Comparison of ENCODE assay signal across 18 mouse cellular contexts in genomic region chr8:93958402-93958801, GRCm38 (mm10). TPM values are rescaled to one million over a fixed set of nuclear protein-coding genes. Genes with fewer than 3 reads are reported as not detected.
DNase-seq lines count a peak whose midpoint lies in the region; ATAC-seq and TF ChIP-seq lines count a peak whose summit lies in the region.
"Had no signal": no experiment of that assay in that cellular context is flagged by ENCODE, and none has a peak within 500 bp of the region (broad histone marks: within the 10 kb centered on the region; RNA-seq: fewer than 3 reads in every experiment).

No protein-coding gene starts in this region.

- no peaks in the 10 kb centered on the region for H3K27me3 ChIP-seq in hindbrain, postnatal 0 days (ENCODE audit: insufficient read depth, low read length)
- no peaks in the 10 kb centered on the region for H3K27me3 ChIP-seq in hindbrain, embryonic 10.5 days (ENCODE audit: insufficient read depth, poor library complexity, severe bottlenecking)
- H3K27me3 ChIP-seq: forebrain, embryonic 13.5 days; heart, embryonic 13.5 days had no signal

- 62% methylated on average over 9 of the region's 9 CpGs for WGBS in hindbrain, postnatal 0 days
- 92% methylated on average over 9 of the region's 9 CpGs for WGBS in hindbrain, embryonic 10.5 days

- peaks cover 46% of the 10 kb centered on the region for H3K36me3 ChIP-seq in hindbrain, postnatal 0 days (ENCODE audit: insufficient read depth, low read length)
- H3K36me3 ChIP-seq in hindbrain, embryonic 10.5 days, result peaks cover 41% of the 10 kb centered on the region

- TF ChIP-seq CTCF in hindbrain, postnatal 0 days (IDR thresholded peaks at IDR 0.05; ENCODE audit: low read depth), result no peak

- ATAC-seq in hindbrain, postnatal 0 days, result 0 out of 2 replicates have a peak, but pooled peaks have one; percentile 33
- ATAC-seq: forebrain, embryonic 13.5 days had no signal

- no peaks in the 10 kb centered on the region for H3K9me3 ChIP-seq in hindbrain, postnatal 0 days (ENCODE audit: low read length)
- no peaks in the 10 kb centered on the region for H3K9me3 ChIP-seq in hindbrain, embryonic 10.5 days
- H3K9me3 ChIP-seq: forebrain, embryonic 13.5 days; heart, embryonic 13.5 days had no signal

- no peak overlapping the region for H3K27ac ChIP-seq in hindbrain, postnatal 0 days
- no peak overlapping the region for H3K27ac ChIP-seq in hindbrain, embryonic 10.5 days
- H3K27ac ChIP-seq: forebrain, embryonic 13.5 days; heart, embryonic 13.5 days; hindbrain, embryonic 14.5 days; kidney, postnatal 0 days had no signal

- H3K4me3 ChIP-seq in hindbrain, postnatal 0 days (ENCODE audit: low read length), result no peak overlapping the region
- no peak overlapping the region for H3K4me3 ChIP-seq in hindbrain, embryonic 10.5 days
- H3K4me3 ChIP-seq: forebrain, embryonic 13.5 days; heart, embryonic 13.5 days had no signal

- H3K9ac ChIP-seq in hindbrain, postnatal 0 days (replicated peaks; ENCODE audit: low read length), result no peak overlapping the region
- H3K9ac ChIP-seq: forebrain, embryonic 13.5 days; heart, embryonic 13.5 days; hindbrain, embryonic 14.5 days had no signal

- intact Hi-C loops in gastrocnemius, postnatal 14 days (cut with DNase I; ENCODE audit: low total_unique reads), result no loop called here
- intact Hi-C loops in gastrocnemius, postnatal 36 days (cut with DNase I), result no loop called here

- H3K4me2 ChIP-seq in hindbrain, postnatal 0 days (ENCODE audit: low read depth, low read length), result no peak overlapping the region
- H3K4me2 ChIP-seq: forebrain, embryonic 13.5 days; heart, embryonic 13.5 days; hindbrain, embryonic 14.5 days; liver, embryonic 11.5 days had no signal

- H3K4me1 ChIP-seq in hindbrain, postnatal 0 days (ENCODE audit: insufficient read depth, low read length), result no peaks in the 10 kb centered on the region
- no peaks in the 10 kb centered on the region for H3K4me1 ChIP-seq in hindbrain, embryonic 10.5 days (replicated peaks)
- H3K4me1 ChIP-seq: forebrain, embryonic 13.5 days; heart, embryonic 13.5 days had no signal

- peak; percentile 2 for DNase-seq in gastrocnemius, postnatal 14 days
- no peak for DNase-seq in gastrocnemius, postnatal 36 days
- peak; percentile 62 for DNase-seq in hindbrain, postnatal 0 days (ENCODE audit: low spot score)
- DNase-seq in hindbrain, embryonic 10.5 days (ENCODE audit: low spot score), result no peak
- DNase-seq in layer of hippocampus, adult 9-11 months, result peak; percentile 47
- no peak for DNase-seq in layer of hippocampus, adult 18-20 months (ENCODE audit: low spot score in 2 of 2)
- DNase-seq in skeletal muscle tissue, adult 2 months (ENCODE audit: low read depth, low spot score), result peak; percentile 33
- DNase-seq: adrenal gland, postnatal 25 days; cerebellum, postnatal 14 days; lung, adult 2 months; lung, postnatal 36 days; right cerebral cortex, postnatal 4 days; thymus, postnatal 25 days had no signal

RNA-seq across cellular contexts. Expression of gene Amfr, which starts 54.2 kb away (rescaled TPM):
- total RNA-seq in gastrocnemius, postnatal 14 days (2021), result 10 to 100 TPM; 69.7 to 70.6 TPM
- 10 to 100 TPM; 85.5 to 94.4 TPM for total RNA-seq in gastrocnemius, postnatal 36 days (2021)
- 195 and 265 TPM in 2 replicates for total RNA-seq in hindbrain, postnatal 0 days (2014; rRNA removed)
- polyA plus RNA-seq in hindbrain, postnatal 0 days (2015; fragmentation: Nextera tagmentation; extraction: Ambion mirVana), result 86.9 and 88.9 TPM in 2 replicates
- polyA plus RNA-seq in hindbrain, embryonic 10.5 days (2016; fragmentation: Nextera tagmentation; extraction: Ambion mirVana), result 41.4 and 48.4 TPM in 2 replicates
- total RNA-seq in layer of hippocampus, adult 18-20 months (2021), result 100 to 1,000 TPM; 129 to 135 TPM

Comparison
In these comparisons a context has a peak if more than half of its experiments do, and no peak if none do; other contexts are left out.
1. DNase-seq: peak in gastrocnemius, postnatal 14 days (single experiment), hindbrain, postnatal 0 days (single experiment), layer of hippocampus, adult 9-11 months (single experiment) and skeletal muscle tissue, adult 2 months (single experiment); none in gastrocnemius, postnatal 36 days (0 of 2), hindbrain, embryonic 10.5 days (single experiment) and layer of hippocampus, adult 18-20 months (0 of 2).